Mouse (Mus musculus) hindbrain, embryonic 11.5 days (tissue): ENCODE data around the gene Hspa1a. TPM values are rescaled to one million over a fixed set of nuclear protein-coding genes. Genes with fewer than 3 reads are reported as not detected.
"Not testable (repeated sequence)": the region's sequence is repeated elsewhere in the genome, so short reads cannot be mapped to it uniquely, and the experiment has no call there.

ENCODE experiments used
- ATAC-seq: fragments of 200-750 bp; cut with Nextera tagmentation; 2 replicates; pipeline ENCODE4 v1.8.0; 2017; ENCODE audit warnings: mild to moderate bottlenecking, moderate TSS enrichment, moderate library complexity; ENCODE audit not compliant: low FRiP score
- DNase-seq: peaks from one replicate; pipeline ENCODE4 v3.0.0-alpha.2; 2015; ENCODE audit warnings: low spot score
- H3K27ac ChIP-seq: fragments of 300-500 bp; sonication (generic); 2 replicates; pipeline ENCODE4 v1.5.1; 2014; ENCODE audit warnings: mild to moderate bottlenecking, low read depth, low read length
- H3K27me3 ChIP-seq: fragments of 300-500 bp; sonication (generic); 2 replicates; pipeline ENCODE4 v1.6.1; 2014; ENCODE audit warnings: mild to moderate bottlenecking, low read length, moderate library complexity, mixed read lengths; ENCODE audit not compliant: control insufficient read depth, insufficient read depth
- H3K36me3 ChIP-seq: fragments of 300-500 bp; sonication (generic); 2 replicates; pipeline ENCODE4 v1.6.1; 2014; ENCODE audit warnings: mild to moderate bottlenecking, low read length, moderate library complexity, mixed read lengths; ENCODE audit not compliant: control insufficient read depth, insufficient read depth
- H3K4me1 ChIP-seq: fragments of 300-500 bp; sonication (generic); replicated peaks from 2 replicates; pipeline ENCODE4 v1.6.1; 2014; ENCODE audit warnings: low read length, mixed read lengths; ENCODE audit not compliant: control insufficient read depth, insufficient read depth
- H3K4me2 ChIP-seq: fragments of 300-500 bp; sonication (generic); replicated peaks from 2 replicates; pipeline ENCODE4 v1.6.1; 2014; ENCODE audit warnings: mild to moderate bottlenecking, low read depth, low read length
- H3K4me3 ChIP-seq: fragments of 300-500 bp; sonication (generic); 2 replicates; pipeline ENCODE4 v1.5.1; 2014; ENCODE audit warnings: low read depth, low read length
- H3K9ac ChIP-seq: fragments of 300-500 bp; sonication (generic); 2 replicates; pipeline ENCODE4 v1.6.1; 2014; ENCODE audit warnings: low read depth, low read length
- H3K9me3 ChIP-seq: fragments of 300-500 bp; sonication (generic); 2 replicates; pipeline ENCODE4 v1.6.1; 2016; ENCODE audit warnings: low read length; ENCODE audit not compliant: control insufficient read depth
- WGBS: fragments of 180-500 bp; shearing (Covaris S2); extraction: QIAGEN DNeasy Blood & Tissue Kit; methylation state at CpG from one replicate; pipeline ENCODE4 v1.1.7; 2014; 5-methylcytosine and 5-hydroxymethylcytosine counted together
- polyA plus RNA-seq: library from polyadenylated mRNA; unstranded; fragments of >200 nt; fragmentation: Nextera tagmentation; extraction: Ambion mirVana; gene quantifications from 2 replicates; pipeline ENCODE4 v1.2.1, GENCODE M21; 2014

Gene Hspa1a
- polyA plus RNA-seq, 1 experiment from 2014 or later = 1.4 TPM

DNA sequence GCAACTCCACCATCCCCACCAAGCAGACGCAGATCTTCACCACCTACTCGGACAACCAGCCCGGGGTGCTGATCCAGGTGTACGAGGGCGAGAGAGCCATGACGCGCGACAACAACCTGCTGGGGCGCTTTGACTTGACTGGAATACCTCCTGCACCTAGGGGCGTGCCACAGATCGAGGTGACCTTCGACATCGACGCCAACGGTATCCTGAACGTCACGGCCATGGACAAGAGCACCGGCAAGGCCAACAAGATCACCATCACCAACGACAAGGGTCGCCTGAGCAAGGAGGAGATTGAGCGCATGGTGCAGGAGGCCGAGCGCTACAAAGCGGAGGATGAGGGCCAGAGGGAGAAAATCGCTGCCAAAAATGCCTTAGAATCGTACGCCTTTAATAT, 6.3 kb upstream of the Hspa1a start:
- H3K36me3 ChIP-seq = no peaks in the 10 kb centered on the region
- H3K4me1 ChIP-seq = peaks cover 4% of the 10 kb centered on the region
- no peaks in the 10 kb centered on the region for H3K27me3 ChIP-seq
- no peak overlapping the region for H3K9ac ChIP-seq
- no peaks in the 10 kb centered on the region for H3K9me3 ChIP-seq
- no peak for DNase-seq
- H3K4me3 ChIP-seq = no peak overlapping the region
- H3K27ac ChIP-seq = no peak overlapping the region
- 88% methylated on average over 27 of the region's 27 CpGs for WGBS
- no peak for ATAC-seq
- no peak overlapping the region for H3K4me2 ChIP-seq

DNA sequence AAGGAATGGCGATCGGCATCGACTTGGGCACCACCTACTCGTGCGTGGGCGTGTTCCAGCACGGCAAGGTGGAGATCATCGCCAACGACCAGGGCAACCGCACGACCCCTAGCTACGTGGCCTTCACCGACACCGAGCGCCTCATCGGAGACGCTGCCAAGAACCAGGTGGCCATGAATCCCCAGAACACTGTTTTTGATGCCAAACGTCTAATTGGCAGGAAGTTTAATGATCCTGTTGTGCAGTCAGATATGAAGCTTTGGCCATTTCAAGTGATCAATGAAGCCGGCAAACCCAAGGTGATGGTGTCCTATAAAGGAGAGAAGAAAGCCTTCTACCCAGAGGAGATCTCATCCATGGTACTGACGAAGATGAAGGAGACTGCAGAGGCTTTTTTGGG, 5.0 kb upstream of the Hspa1a start:
- 96% methylated on average over 20 of the region's 20 CpGs for WGBS
- H3K36me3 ChIP-seq = no peaks in the 10 kb centered on the region
- no peak overlapping the region for H3K4me3 ChIP-seq
- no peak for ATAC-seq
- no peak overlapping the region for H3K4me2 ChIP-seq
- no peak overlapping the region for H3K9ac ChIP-seq
- no peak overlapping the region for H3K27ac ChIP-seq
- peaks cover 2% of the 10 kb centered on the region; the same call in 1 of the 2 replicates for H3K4me1 ChIP-seq
- DNase-seq = no peak
- no peaks in the 10 kb centered on the region for H3K27me3 ChIP-seq
- H3K9me3 ChIP-seq = no peaks in the 10 kb centered on the region

DNA sequence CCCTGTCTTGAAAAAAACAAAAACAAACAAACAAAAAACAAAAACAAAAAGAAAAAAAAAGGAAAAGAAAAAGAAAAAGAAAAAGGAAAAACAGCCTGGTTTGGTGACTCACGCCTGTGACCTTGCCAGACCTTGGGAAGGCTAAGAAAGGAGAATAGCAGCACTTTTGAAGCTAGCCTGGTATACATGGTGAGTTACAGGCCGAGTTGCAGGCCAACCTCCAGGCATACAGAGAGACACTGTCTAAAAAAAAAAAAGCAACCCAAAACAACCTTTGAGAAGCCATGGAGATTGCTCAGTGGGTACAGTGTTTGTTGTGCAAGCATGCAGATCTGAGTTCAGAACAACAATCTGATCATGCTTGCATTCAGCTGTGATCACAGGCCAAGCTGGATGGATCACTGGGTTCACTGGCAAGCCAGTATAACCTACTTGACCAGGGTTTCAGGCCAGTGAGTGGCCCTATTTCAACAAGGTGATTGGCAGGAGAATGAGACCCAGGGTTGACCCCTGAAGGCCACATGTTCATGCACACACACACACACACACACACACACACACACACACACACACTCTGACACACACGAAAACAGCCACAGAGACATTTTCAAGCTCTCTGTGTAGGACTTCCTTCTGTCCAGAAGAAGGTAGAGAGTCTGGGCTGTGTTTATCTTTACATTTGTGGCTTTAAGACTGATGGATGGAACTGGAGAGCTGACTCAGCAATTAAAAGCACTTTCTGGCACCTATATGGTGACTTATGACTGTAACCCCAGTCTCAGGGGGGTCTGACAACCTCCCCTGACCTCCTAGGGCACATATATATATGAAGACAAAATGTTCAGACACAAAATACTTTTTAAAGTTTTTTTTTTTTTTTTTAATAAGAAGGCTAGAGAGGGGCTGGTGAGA, 3.9 kb upstream of the Hspa1a start:
- WGBS = 86% methylated on average over 3 of the region's 3 CpGs
- Histone ChIP-seq H3K27me3 (no peaks in the 10 kb centered on the region), H3K4me3 (no peak overlapping the region), H3K9me3 (no peaks in the 10 kb centered on the region), H3K9ac (no peak overlapping the region), H3K27ac (no peak overlapping the region), H3K36me3 (no peaks in the 10 kb centered on the region), H3K4me2 (no peak overlapping the region), H3K4me1 (peaks cover under 1% of the 10 kb centered on the region; the same call in 1 of the 2 replicates)
- DNase-seq = no peak
- no peak for ATAC-seq

DNA sequence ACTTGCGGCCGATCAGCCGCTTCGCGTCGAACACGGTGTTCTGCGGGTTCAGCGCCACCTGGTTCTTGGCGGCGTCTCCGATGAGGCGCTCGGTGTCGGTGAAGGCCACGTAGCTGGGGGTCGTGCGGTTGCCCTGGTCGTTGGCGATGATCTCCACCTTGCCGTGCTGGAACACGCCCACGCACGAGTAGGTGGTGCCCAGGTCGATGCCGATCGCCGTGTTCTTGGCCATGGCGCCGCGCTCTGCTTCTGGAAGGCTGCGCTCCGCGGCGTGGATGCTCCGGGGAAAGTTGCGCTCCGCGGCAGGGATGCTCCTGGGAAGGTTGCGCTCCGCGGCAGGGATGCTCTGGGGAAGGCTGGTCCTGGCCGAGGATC, 275 bp downstream of the Hspa1a start:
- DNase-seq, H3K9ac ChIP-seq, H3K4me1 ChIP-seq, H3K9me3 ChIP-seq, H3K36me3 ChIP-seq, H3K27ac ChIP-seq: not testable (repeated sequence)
- H3K27me3 ChIP-seq = peaks cover 18% of the 10 kb centered on the region
- H3K4me3 ChIP-seq = peak overlapping the region; percentile 19
- H3K4me2 ChIP-seq = peak overlapping the region; percentile 54
- peak; percentile 56 for ATAC-seq
- WGBS = 4% methylated on average over 11 of the region's 43 CpGs

DNA sequence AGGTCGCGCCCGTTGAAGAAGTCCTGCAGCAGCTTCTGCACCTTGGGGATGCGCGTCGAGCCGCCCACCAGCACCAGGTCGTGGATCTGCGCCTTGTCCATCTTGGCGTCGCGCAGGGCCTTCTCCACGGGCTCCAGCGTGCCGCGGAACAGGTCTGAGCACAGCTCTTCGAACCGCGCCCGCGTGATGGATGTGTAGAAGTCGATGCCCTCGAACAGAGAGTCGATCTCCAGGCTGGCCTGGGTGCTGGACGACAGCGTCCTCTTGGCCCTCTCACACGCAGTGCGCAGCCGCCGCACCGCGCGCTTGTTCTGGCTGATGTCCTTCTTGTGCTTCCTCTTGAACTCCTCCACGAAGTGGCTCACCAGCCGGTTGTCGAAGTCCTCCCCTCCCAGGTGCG, 1.1 kb downstream of the Hspa1a start:
- H3K4me2 ChIP-seq, H3K9ac ChIP-seq, ATAC-seq, DNase-seq, H3K36me3 ChIP-seq, H3K27ac ChIP-seq, H3K4me1 ChIP-seq, H3K9me3 ChIP-seq, H3K4me3 ChIP-seq: not testable (repeated sequence)
- WGBS = 35% methylated on average over 23 of the region's 37 CpGs
- H3K27me3 ChIP-seq = peaks cover 18% of the 10 kb centered on the region

DNA sequence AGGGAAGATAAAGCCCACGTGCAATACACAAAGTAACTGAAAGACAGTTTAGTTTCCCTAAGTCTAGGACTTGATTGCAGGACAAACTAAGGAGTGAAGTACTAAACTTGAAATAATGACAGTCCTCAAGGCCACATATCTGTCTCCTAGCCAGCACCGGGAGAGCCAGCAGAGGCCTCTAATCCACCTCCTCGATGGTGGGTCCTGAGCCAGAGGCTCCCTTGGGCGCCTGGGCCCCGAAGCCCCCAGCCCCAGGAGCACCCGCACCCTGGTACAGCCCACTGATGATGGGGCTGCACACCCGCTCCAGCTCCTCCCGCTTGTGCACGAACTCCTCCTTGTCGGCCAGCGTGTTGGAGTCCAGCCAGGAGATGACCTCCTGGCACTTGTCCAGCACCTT, 2.1 kb downstream of the Hspa1a start, which contains the start of gene Gm20481:
Gene Gm20481 (plus strand): TSS at position 91 of the 400 bp plus-strand sequence.
- H3K9me3 ChIP-seq, H3K4me1 ChIP-seq, H3K27ac ChIP-seq, H3K36me3 ChIP-seq, H3K4me3 ChIP-seq, H3K9ac ChIP-seq, DNase-seq, ATAC-seq, H3K4me2 ChIP-seq: not testable (repeated sequence)
- H3K27me3 ChIP-seq = peaks cover 18% of the 10 kb centered on the region
- 60% methylated on average over 6 of the region's 11 CpGs for WGBS

DNA sequence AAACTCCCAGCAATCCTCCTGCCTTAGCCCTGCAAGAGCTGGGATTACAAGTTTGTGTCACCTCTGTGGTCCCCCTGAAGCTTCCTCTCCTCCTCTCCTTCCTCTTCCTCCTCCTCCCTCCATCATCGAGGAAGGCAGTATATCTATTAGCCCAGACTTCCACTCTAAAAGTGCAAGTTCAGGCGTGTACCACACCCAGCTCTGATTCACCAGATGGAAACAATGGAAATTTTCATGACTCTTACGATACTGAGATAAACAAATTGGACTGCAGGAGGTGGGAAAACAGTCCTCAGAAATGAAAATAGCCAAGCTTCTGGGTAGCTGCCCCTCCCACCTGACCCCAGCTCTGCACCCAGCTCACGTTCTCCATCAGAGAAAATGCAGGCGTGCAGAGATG, 6.3 kb downstream of the Hspa1a start:
- ATAC-seq = no peak
- H3K4me3 ChIP-seq = no peak overlapping the region
- no peaks in the 10 kb centered on the region for H3K9me3 ChIP-seq
- DNase-seq = no peak
- no peaks in the 10 kb centered on the region for H3K4me1 ChIP-seq
- 83% methylated on average over 5 of the region's 5 CpGs for WGBS
- H3K27ac ChIP-seq = no peak overlapping the region
- H3K36me3 ChIP-seq = no peaks in the 10 kb centered on the region
- no peak overlapping the region for H3K4me2 ChIP-seq
- H3K9ac ChIP-seq = no peak overlapping the region
- peaks cover 18% of the 10 kb centered on the region for H3K27me3 ChIP-seq

DNA sequence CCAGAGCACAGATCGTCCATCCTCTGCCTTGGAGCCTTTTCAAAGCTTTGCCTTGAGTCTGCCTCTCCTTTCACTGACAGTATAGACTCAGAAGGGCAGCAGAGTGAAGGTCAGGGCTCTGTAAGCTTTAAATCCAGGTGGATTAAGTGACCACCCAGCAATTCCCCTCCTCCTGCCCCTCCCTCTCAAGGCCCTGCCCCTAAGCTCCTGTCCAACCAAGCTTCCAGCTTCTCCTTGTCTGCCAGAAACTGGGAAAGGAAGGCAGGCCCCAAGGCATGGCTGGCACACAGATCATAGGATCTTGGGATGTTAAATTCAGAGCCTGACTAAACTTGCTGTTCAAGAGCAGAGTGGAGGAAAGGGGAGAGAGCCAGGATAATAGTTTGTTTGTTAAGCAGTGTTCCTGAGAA, 7.3 kb downstream of the Hspa1a start:
- 13% methylated on average over 1 of the region's 1 CpGs for WGBS
- H3K27me3 ChIP-seq = peaks cover 16% of the 10 kb centered on the region
- 0 out of 2 replicates have a peak, but pooled peaks cover 2% of the 10 kb centered on the region for H3K4me1 ChIP-seq
- no peak overlapping the region for H3K4me2 ChIP-seq
- no peak overlapping the region for H3K9ac ChIP-seq
- no peak for ATAC-seq
- no peak for DNase-seq
- no peak overlapping the region for H3K4me3 ChIP-seq
- no peaks in the 10 kb centered on the region for H3K9me3 ChIP-seq
- no peaks in the 10 kb centered on the region for H3K36me3 ChIP-seq
- H3K27ac ChIP-seq = no peak overlapping the region

DNA sequence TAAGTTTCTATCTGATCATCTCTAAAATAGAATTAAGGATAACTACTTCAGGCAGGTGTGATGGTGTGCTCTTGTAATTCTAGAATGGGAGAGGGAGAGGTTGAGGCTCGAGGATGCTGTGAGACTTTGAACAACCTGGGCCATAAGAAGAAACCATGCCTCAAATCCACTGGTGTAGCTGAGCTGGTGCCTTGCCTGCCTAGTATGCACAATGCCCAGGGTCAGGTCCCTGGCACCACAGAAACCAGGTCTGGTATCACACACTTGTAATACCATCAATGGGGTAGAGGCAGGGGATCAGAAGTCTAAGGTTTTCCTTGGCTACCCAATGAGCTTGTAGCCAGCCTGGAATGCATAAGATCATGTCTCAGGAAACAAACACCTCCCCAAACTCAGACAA, 9.1 kb downstream of the Hspa1a start:
- H3K4me3 ChIP-seq = no peak overlapping the region
- H3K27me3 ChIP-seq = peaks cover under 1% of the 10 kb centered on the region; the same call in 1 of the 2 replicates
- DNase-seq = no peak
- H3K9me3 ChIP-seq = no peaks in the 10 kb centered on the region
- no peak for ATAC-seq
- WGBS = 57% methylated on average over 1 of the region's 1 CpGs
- 0 out of 2 replicates have a peak, but pooled peaks cover 2% of the 10 kb centered on the region for H3K4me1 ChIP-seq
- no peak overlapping the region for H3K27ac ChIP-seq
- H3K4me2 ChIP-seq = no peak overlapping the region
- no peaks in the 10 kb centered on the region for H3K36me3 ChIP-seq
- no peak overlapping the region for H3K9ac ChIP-seq
